Mouse (Mus musculus) intestine, embryonic 14.5 days (tissue): ENCODE results near the gene Tmem80. TPM values are rescaled to one million over a fixed set of nuclear protein-coding genes. Genes with fewer than 3 reads are reported as not detected.
A peak's percentile ranks its signal among the peaks of the same experiment; 100 is the strongest.

Experiments
- ATAC-seq: fragments of 200-750 bp; cut with Nextera tagmentation; replicated peaks from 2 replicates; pipeline ENCODE4 v1.8.0; 2017; ENCODE audit warnings: low read depth, moderate number of reproducible peaks, moderate TSS enrichment, moderate library complexity; ENCODE audit not compliant: low FRiP score, low TSS enrichment
- DNase-seq: peaks from one replicate; pipeline ENCODE4 v3.0.0-alpha.2; 2018; ENCODE audit warnings: low spot score
- H3K27ac ChIP-seq: fragments of 300-500 bp; sonication (generic); 2 replicates; pipeline ENCODE4 v1.5.1; 2014; ENCODE audit warnings: low read depth, mild to moderate bottlenecking, control low read depth
- H3K27me3 ChIP-seq: fragments of 300-500 bp; sonication (generic); replicated peaks from 2 replicates; pipeline ENCODE4 v1.6.1; 2014; ENCODE audit warnings: low read length, control low read depth; ENCODE audit not compliant: control insufficient read depth, insufficient read depth
- H3K36me3 ChIP-seq: fragments of 300-500 bp; sonication (generic); 2 replicates; pipeline ENCODE4 v1.6.1; 2014; ENCODE audit warnings: low read length, control low read depth; ENCODE audit not compliant: control insufficient read depth, insufficient read depth
- H3K4me1 ChIP-seq: fragments of 300-500 bp; sonication (generic); replicated peaks from 2 replicates; pipeline ENCODE4 v1.6.1; 2014; ENCODE audit warnings: low read length, control low read depth, mixed read lengths; ENCODE audit not compliant: control insufficient read depth, insufficient read depth
- H3K4me2 ChIP-seq: fragments of 300-500 bp; sonication (generic); 2 replicates; pipeline ENCODE4 v1.6.1; 2014; ENCODE audit warnings: low read length
- H3K4me3 ChIP-seq: fragments of 300-500 bp; sonication (generic); 2 replicates; pipeline ENCODE4 v1.5.1; 2014; ENCODE audit warnings: low read depth, low read length, control low read depth, mixed read lengths
- H3K9ac ChIP-seq: fragments of 300-500 bp; sonication (generic); 2 replicates; pipeline ENCODE4 v1.6.1; 2014; ENCODE audit warnings: mild to moderate bottlenecking, low read length
- H3K9me3 ChIP-seq: fragments of 300-500 bp; sonication (generic); 2 replicates; pipeline ENCODE4 v1.6.1; 2016; ENCODE audit warnings: low read length, control low read depth; ENCODE audit not compliant: control insufficient read depth
- WGBS: fragments of 180-500 bp; shearing (Covaris S2); extraction: QIAGEN DNeasy Blood & Tissue Kit; methylation state at CpG from one replicate; pipeline ENCODE4 v1.1.7; 2014; 5-methylcytosine and 5-hydroxymethylcytosine counted together
- polyA plus RNA-seq: library from polyadenylated mRNA; unstranded; fragments of >200 nt; fragmentation: Nextera tagmentation; extraction: Ambion mirVana; gene quantifications from 2 replicates; pipeline ENCODE4 v1.2.1, GENCODE M21; 2014

The Tmem80 gene
- 23.1 and 27.0 TPM in 2 replicates for polyA plus RNA-seq

- Histone ChIP-seq H3K9ac (peak within 1 kb of the TSS; percentile 94), H3K27me3 (no peaks in the 10 kb centered on the region), H3K4me2 (peak within 1 kb of the TSS; percentile 99), H3K4me3 (peak within 1 kb of the TSS; percentile 56), H3K36me3 (peaks cover 14% of the 10 kb centered on the region), H3K27ac (peak within 1 kb of the TSS; percentile 100), H3K4me1 (peaks cover 15% of the 10 kb centered on the region), H3K9me3 (no peaks in the 10 kb centered on the region)
- DNase-seq (peak; percentile 98), ATAC-seq (peak; percentile 95)
- WGBS: under 1% methylated on average over 104 of the region's 105 CpGs
Measured at GRCm38 (mm10) chr7:141327469-141328372, at the start of gene Tmem80, which contains the start of gene Deaf1. Gene Tmem80, plus strand, starts transcription at chr7:141327739. Gene Deaf1, minus strand, starts transcription at chr7:141327690.

- Histone ChIP-seq H3K27ac (peak within 1 kb of the TSS; percentile 28; the same call in 1 of the 2 replicates), H3K9me3 (no peaks in the 10 kb centered on the region), H3K4me2 (peak within 1 kb of the TSS; percentile 84), H3K4me1 (no peaks in the 10 kb centered on the region), H3K27me3 (0 out of 2 replicates have a peak, but pooled peaks cover 3% of the 10 kb centered on the region), H3K36me3 (no peaks in the 10 kb centered on the region), H3K4me3 (peak within 1 kb of the TSS; percentile 43), H3K9ac (peak within 1 kb of the TSS; percentile 34)
- 2% methylated on average over 46 of the region's 46 CpGs for WGBS
- DNase-seq (peak; percentile 82), ATAC-seq (peak; percentile 50)
Measured at GRCm38 (mm10) chr7:141278766-141279590, 48.6 kb upstream of the Tmem80 start, which contains the start of gene Sct. Gene Sct, minus strand, starts transcription at chr7:141279133.

GRCm38 (mm10) chr7:141281442-141281841, 46.1 kb upstream of the Tmem80 start:
- DNase-seq: no peak
- WGBS: 50% methylated on average over 6 of the region's 6 CpGs
- Histone ChIP-seq H3K4me1 (no peaks in the 10 kb centered on the region), H3K4me2 (no peak overlapping the region), H3K27ac (no peak overlapping the region), H3K36me3 (no peaks in the 10 kb centered on the region), H3K4me3 (no peak overlapping the region), H3K27me3 (0 out of 2 replicates have a peak, but pooled peaks cover 3% of the 10 kb centered on the region), H3K9me3 (no peaks in the 10 kb centered on the region), H3K9ac (no peak overlapping the region)
- ATAC-seq: no peak

GRCm38 (mm10) chr7:141282756-141283155, 44.8 kb upstream of the Tmem80 start:
- Histone ChIP-seq H3K27ac (no peak overlapping the region), H3K27me3 (0 out of 2 replicates have a peak, but pooled peaks cover 3% of the 10 kb centered on the region), H3K9ac (no peak overlapping the region), H3K36me3 (no peaks in the 10 kb centered on the region), H3K4me3 (no peak overlapping the region), H3K4me2 (no peak overlapping the region), H3K4me1 (no peaks in the 10 kb centered on the region), H3K9me3 (no peaks in the 10 kb centered on the region)
- no peak for ATAC-seq
- DNase-seq: no peak
- 81% methylated on average over 4 of the region's 4 CpGs for WGBS

- no peak for ATAC-seq
- Histone ChIP-seq H3K9ac (no peak overlapping the region), H3K4me1 (0 out of 2 replicates have a peak, but pooled peaks cover 5% of the 10 kb centered on the region), H3K9me3 (no peaks in the 10 kb centered on the region), H3K36me3 (no peaks in the 10 kb centered on the region), H3K27ac (no peak overlapping the region), H3K27me3 (peaks cover 25% of the 10 kb centered on the region), H3K4me3 (no peak overlapping the region), H3K4me2 (no peak overlapping the region)
- no peak for DNase-seq
- WGBS: 84% methylated on average over 3 of the region's 3 CpGs
Measured at GRCm38 (mm10) chr7:141288042-141288441, 39.5 kb upstream of the Tmem80 start.

GRCm38 (mm10) chr7:141291921-141292582, 35.5 kb upstream of the Tmem80 start, which contains the start of gene Drd4:
Gene Drd4, plus strand, starts transcription at chr7:141292006.
- Histone ChIP-seq H3K36me3 (peaks cover 7% of the 10 kb centered on the region), H3K27me3 (peaks cover 57% of the 10 kb centered on the region), H3K27ac (no peak within 1 kb of the TSS), H3K4me3 (peak within 1 kb of the TSS; percentile 45), H3K4me1 (peaks cover 18% of the 10 kb centered on the region), H3K9ac (peak within 1 kb of the TSS; percentile 47), H3K9me3 (no peaks in the 10 kb centered on the region), H3K4me2 (peak within 1 kb of the TSS; percentile 91)
- peak; percentile 72 for DNase-seq
- peak; percentile 74 for ATAC-seq
- 4% methylated on average over 46 of the region's 46 CpGs for WGBS

GRCm38 (mm10) chr7:141292583-141293388, 34.8 kb upstream of the Tmem80 start:
- H3K4me1 ChIP-seq: peaks cover 18% of the 10 kb centered on the region
- peak overlapping the region; percentile 91; the same call in 1 of the 2 replicates for H3K4me2 ChIP-seq
- peaks cover 57% of the 10 kb centered on the region for H3K27me3 ChIP-seq
- no peak overlapping the region for H3K4me3 ChIP-seq
- 56% methylated on average over 15 of the region's 15 CpGs for WGBS
- DNase-seq (peak; percentile 61), ATAC-seq (no peak)
- H3K9ac ChIP-seq: no peak overlapping the region
- no peaks in the 10 kb centered on the region for H3K9me3 ChIP-seq
- peaks cover 11% of the 10 kb centered on the region for H3K36me3 ChIP-seq
- no peak overlapping the region for H3K27ac ChIP-seq
